Mouse (Mus musculus) heart, postnatal 0 days (tissue): ENCODE data around the gene Fam160a1.

Source experiments
- CTCF ChIP-seq: IDR thresholded peaks from 2 replicates; pipeline ENCODE4 v1.5.1; 2016; ENCODE audit warnings: antibody characterized with exemption, control low read depth, low read depth
- EP300 ChIP-seq: IDR thresholded peaks from 2 replicates; pipeline ENCODE4 v1.6.1; 2016; ENCODE audit warnings: antibody characterized with exemption, low read depth

GRCm38 (mm10) chr3:85858140-85859135, 41.3 kb upstream of the Fam160a1 start:
- TF ChIP-seq CTCF (no peak), EP300 (no peak)
